Mouse (Mus musculus) mouse trophoblast stem cell (cell line): ENCODE results near the gene Fbxl17.

Experiments
- in situ Hi-C, 2 experiments: fragments of 300-500 bp; cut with MseI, MboI; formaldehyde crosslinking; loops; 2 replicates in 1 of 2; 3 replicates in 1 of 2; pipeline ENCODE4 v1.15.1; 2025

Fbxl17 gene

GRCm38 (mm10) chr17:63499636-63500155 lies at the start of gene Fbxl17:
Gene Fbxl17, minus strand, starts transcription at chr17:63500017.
- in situ Hi-C loops: no loop called here

- in situ Hi-C loops: no loop called here
Measured at GRCm38 (mm10) chr17:63547465-63547864, 47.6 kb upstream of the Fbxl17 start.

- in situ Hi-C loops: no loop called here
Measured at GRCm38 (mm10) chr17:63534576-63535265, 34.9 kb upstream of the Fbxl17 start.

- in situ Hi-C loops: no loop called here
Measured at GRCm38 (mm10) chr17:63533074-63533836, 33.4 kb upstream of the Fbxl17 start.

DNA sequence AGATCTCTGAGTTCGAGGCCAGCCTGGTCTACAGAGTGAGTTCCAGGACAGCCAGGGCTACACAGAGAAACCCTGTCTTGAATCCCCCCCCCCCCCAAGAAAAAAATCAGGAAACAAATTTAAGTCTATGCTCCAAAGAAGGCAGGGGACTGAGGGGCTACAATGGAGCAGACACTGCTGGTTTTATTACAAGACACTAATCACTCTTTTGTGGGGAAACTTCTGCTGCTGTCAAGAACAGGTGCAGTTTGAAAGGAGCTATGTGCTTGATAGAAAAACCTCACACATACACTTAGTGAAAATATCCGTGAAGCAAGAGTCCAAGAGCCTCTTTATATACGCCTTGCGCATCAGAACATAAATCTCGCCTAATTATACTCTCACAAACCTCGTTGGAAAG lies 29.7 kb upstream of the Fbxl17 start:
- in situ Hi-C loops: no loop called here

DNA sequence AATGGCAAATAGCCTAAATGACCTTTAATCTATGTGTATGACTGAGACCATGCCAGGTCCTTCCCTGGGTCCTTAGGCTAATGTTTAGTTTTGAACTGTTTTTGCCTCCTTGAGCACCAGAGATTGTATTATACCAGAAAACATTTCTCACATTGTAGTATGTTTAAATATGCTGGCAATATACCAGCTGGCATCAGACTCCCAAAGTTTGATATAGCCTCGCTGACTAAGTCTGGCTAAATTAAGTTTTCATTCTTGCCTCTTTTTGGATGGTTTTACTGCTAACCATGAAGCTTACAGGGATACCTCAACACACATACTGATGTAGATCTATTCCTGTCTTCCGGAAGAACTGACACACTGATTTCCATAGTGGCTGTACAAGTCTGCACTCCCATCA lies 20.9 kb upstream of the Fbxl17 start:
- in situ Hi-C loops: no loop called here

DNA sequence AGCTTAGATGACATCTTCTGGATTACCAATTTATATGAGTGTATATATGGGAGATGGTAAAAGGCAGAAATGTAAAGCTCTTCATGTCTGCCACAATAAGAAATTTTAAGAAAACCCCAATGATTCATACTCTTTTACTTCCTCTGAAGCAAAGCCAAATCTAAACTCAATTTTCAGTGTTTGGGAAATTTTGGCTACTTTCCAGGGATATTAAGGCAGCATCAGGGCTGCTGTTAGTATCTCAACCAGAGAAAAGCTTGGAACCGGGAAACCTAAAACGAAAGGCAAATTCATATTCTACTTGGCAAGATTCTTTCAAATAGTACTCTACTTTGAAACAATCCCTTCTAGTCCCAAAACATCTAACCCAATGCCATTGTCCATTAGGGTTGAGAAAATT lies 10.6 kb upstream of the Fbxl17 start:
- in situ Hi-C loops: no loop called here

- in situ Hi-C loops: no loop called here
Measured at GRCm38 (mm10) chr17:63501091-63501490, 1.3 kb upstream of the Fbxl17 start.

- in situ Hi-C loops: no loop called here
Measured at GRCm38 (mm10) chr17:63500156-63500834, 478 bp upstream of the Fbxl17 start.

- in situ Hi-C loops: no loop called here
Measured at GRCm38 (mm10) chr17:63498717-63499635, 841 bp downstream of the Fbxl17 start.

- in situ Hi-C loops: no loop called here
Measured at GRCm38 (mm10) chr17:63498182-63498716, 1.6 kb downstream of the Fbxl17 start.

- in situ Hi-C loops: no loop called here
Measured at GRCm38 (mm10) chr17:63497206-63497731, 2.5 kb downstream of the Fbxl17 start.

DNA sequence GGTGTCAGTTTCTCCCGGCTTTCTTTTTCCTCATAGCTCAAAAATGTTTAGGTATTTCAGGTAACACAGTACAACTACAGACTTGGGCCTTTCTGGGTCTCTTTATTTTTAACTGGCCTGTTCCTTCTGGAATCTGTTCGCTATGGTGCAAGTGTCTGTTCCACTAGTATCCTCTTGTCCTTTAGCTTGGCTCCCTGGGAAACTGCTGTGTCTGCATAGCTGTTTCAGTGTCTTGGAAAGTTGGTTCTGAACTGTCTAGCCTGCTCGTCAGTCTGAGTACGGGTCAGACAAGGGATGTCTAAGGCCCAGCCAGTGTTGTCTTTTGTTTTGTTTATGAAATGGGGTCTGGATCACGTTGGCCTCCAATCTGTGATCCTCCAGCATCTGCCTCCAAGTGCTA lies 3.7 kb downstream of the Fbxl17 start:
- in situ Hi-C loops: no loop called here

GRCm38 (mm10) chr17:63493876-63494580 lies 5.8 kb downstream of the Fbxl17 start:
- in situ Hi-C loops: no loop called here

DNA sequence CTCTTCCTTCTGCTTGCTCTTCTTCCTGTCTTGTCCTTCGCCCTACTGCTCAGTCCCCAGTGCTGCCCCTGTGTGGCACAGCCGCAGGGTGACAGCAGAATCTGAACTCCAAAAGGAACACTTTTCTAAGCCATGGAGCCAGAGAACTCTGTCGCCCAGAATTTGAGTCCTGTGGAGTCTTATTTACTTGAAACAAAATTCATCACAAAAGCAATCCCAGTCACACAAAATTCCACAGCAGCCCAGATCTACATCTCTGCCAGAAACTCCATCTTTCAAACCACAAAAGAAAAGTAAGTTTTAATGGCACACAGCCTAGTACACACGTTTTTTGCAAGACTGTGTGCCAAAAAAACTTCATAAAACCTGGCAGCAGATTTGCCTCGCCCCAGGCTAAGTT lies 6.5 kb downstream of the Fbxl17 start:
- in situ Hi-C loops: no loop called here

DNA sequence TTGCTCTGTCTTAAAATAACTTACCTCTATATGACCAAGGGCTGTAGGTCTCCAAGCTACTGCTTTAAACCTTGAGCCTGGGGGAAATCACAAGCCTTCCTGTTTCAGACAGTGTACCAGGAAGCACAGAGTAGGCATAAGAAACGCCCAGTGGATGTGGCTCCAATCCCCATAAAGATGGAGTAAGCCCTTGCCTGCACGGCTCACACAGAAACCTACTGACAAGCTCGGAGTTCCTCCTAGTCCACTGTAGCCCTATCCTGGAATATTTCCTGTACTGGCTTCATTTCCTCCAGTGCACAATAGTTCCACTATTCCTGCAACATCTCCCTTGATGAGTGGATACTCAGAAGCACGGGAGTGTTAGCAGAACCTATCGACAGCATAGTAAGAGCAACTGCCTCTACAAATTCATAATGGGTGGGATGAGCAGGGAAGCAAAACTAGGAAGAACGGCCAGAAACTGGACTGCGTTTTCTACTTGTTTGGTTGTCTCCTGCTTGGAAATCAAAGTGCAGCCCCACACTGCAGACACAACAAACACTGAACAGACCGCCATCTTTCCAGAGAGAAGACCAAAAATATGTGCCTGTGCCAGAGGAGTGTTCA lies 7.0 kb downstream of the Fbxl17 start:
- in situ Hi-C loops: no loop called here

DNA sequence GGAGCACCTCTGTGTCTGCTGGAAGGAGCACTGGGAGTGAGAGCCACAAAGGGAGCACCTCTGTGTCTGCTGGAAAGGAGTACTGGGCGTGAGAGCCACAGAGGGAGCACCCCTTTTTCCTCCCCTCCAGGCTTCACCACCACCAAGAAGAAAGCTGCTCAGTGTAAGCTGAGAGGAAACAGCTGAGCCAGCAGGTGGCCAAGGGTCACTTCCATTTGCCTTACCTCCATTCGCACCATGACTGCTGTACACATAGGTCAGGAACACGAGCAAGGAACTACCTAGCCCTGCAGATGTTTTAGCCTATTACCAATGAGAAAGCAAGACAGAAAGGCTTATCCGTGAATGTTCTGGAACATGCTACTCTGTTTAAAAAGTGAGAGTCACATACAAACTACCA lies 10.3 kb downstream of the Fbxl17 start:
- in situ Hi-C loops: no loop called here

DNA sequence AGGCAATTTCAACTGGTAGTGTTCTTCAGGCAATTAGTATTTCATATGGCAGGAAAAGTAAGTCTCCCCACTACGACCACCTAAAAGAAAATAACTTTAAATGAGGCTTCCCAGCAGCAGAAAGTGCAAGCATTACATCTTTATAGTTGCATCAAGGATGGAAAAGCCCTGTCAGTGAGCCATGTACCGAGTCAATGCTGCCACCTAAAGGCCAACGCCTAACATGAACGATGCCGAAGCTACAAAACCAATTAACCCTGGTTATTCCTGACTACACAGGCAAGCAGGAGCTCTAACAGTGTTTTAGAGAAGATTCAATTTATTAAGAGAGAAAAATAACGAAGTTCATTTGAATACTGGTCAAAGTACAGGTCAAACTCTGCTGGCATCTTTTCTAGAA lies 32.0 kb downstream of the Fbxl17 start:
- in situ Hi-C loops: no loop called here

- in situ Hi-C loops: no loop called here
Measured at GRCm38 (mm10) chr17:63465239-63465638, 34.6 kb downstream of the Fbxl17 start.

DNA sequence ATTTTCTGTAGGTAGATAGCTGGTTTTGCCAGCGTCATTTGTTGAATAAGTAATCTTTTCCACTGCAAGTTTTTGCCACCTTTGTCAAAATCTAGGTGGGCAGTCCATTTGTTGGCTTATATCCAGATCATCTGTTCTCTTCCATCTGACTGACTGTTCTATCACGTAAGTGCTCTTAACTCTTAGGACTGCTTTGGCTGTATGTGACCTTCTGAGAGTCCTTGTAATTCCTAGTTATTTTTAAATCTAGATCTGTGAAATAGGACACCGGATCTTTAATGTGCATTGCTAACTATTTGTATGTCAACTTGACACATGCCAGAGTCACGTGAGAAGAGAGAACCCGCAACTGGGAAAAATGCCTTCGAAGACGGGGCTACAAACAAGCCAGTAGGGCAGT lies 37.3 kb downstream of the Fbxl17 start:
- in situ Hi-C loops: no loop called here
